Mouse (Mus musculus): ENCODE data around the gene Uqcc2. TPM values are rescaled to one million over a fixed set of nuclear protein-coding genes. Genes with fewer than 3 reads are reported as not detected.
A peak's percentile ranks its signal among the peaks of the same experiment; 100 is the strongest.

The Uqcc2 gene
- polyA plus RNA-seq, 2 experiments: 233 to 343 TPM

- Histone ChIP-seq H3K27ac (replicated peaks; ENCODE audit: low read depth, low read length) (no peak overlapping the region), H3K27me3 (ENCODE audit: control insufficient read depth, insufficient read depth, low read length) (no peaks in the 10 kb centered on the region), H3K4me2 (replicated peaks; ENCODE audit: low read depth, low read length, severe bottlenecking) (no peak overlapping the region), H3K9me3 (ENCODE audit: control insufficient read depth, low read length) (no peaks in the 10 kb centered on the region), H3K4me3 (replicated peaks; ENCODE audit: low read length) (no peak overlapping the region), H3K4me1 (ENCODE audit: control insufficient read depth, insufficient read depth, low read length) (peaks cover 16% of the 10 kb centered on the region), H3K9ac (ENCODE audit: low read depth, low read length, severe bottlenecking) (no peak overlapping the region), H3K36me3 (ENCODE audit: control insufficient read depth, insufficient read depth, low read length) (no peaks in the 10 kb centered on the region)
- DNase-seq (ENCODE audit: low spot score) (no peak), ATAC-seq (ENCODE audit: low FRiP score, low read depth) (no peak)
- no peak for TF ChIP-seq POLR2A (IDR thresholded peaks at IDR 0.05; ENCODE audit: borderline replicate concordance, extremely low read depth, insufficient read depth, insufficient read length)
- WGBS: 93% methylated on average over 9 of the region's 9 CpGs
Observed at GRCm38 (mm10) chr17:27178019-27178418, 44.3 kb upstream of the Uqcc2 start.

- 83% methylated on average over 4 of the region's 4 CpGs for WGBS
- Histone ChIP-seq H3K27ac (replicated peaks; ENCODE audit: low read depth, low read length) (no peak overlapping the region), H3K9me3 (ENCODE audit: control insufficient read depth, low read length) (no peaks in the 10 kb centered on the region), H3K9ac (ENCODE audit: low read depth, low read length, severe bottlenecking) (no peak overlapping the region), H3K27me3 (ENCODE audit: control insufficient read depth, insufficient read depth, low read length) (no peaks in the 10 kb centered on the region), H3K4me2 (replicated peaks; ENCODE audit: low read depth, low read length, severe bottlenecking) (no peak overlapping the region), H3K4me3 (replicated peaks; ENCODE audit: low read length) (no peak overlapping the region), H3K4me1 (ENCODE audit: control insufficient read depth, insufficient read depth, low read length) (peaks cover 16% of the 10 kb centered on the region), H3K36me3 (ENCODE audit: control insufficient read depth, insufficient read depth, low read length) (no peaks in the 10 kb centered on the region)
- ATAC-seq (ENCODE audit: low FRiP score, low read depth) (no peak), DNase-seq (ENCODE audit: low spot score) (no peak)
- no peak for TF ChIP-seq POLR2A (IDR thresholded peaks at IDR 0.05; ENCODE audit: borderline replicate concordance, extremely low read depth, insufficient read depth, insufficient read length)
Observed at GRCm38 (mm10) chr17:27176754-27177153, 43.0 kb upstream of the Uqcc2 start.

- 78% methylated on average over 3 of the region's 3 CpGs for WGBS
- H3K27me3 ChIP-seq (ENCODE audit: control insufficient read depth, insufficient read depth, low read length): no peaks in the 10 kb centered on the region
- H3K9ac ChIP-seq (ENCODE audit: low read depth, low read length, severe bottlenecking): no peak overlapping the region
- H3K4me3 ChIP-seq (replicated peaks; ENCODE audit: low read length): no peak overlapping the region
- TF ChIP-seq POLR2A (IDR thresholded peaks at IDR 0.05; ENCODE audit: borderline replicate concordance, extremely low read depth, insufficient read depth, insufficient read length): no peak
- H3K27ac ChIP-seq (replicated peaks; ENCODE audit: low read depth, low read length): no peak overlapping the region
- no peaks in the 10 kb centered on the region for H3K36me3 ChIP-seq (ENCODE audit: control insufficient read depth, insufficient read depth, low read length)
- no peak for DNase-seq (ENCODE audit: low spot score)
- H3K9me3 ChIP-seq (ENCODE audit: control insufficient read depth, low read length): no peaks in the 10 kb centered on the region
- no peak for ATAC-seq (ENCODE audit: low FRiP score, low read depth)
- H3K4me2 ChIP-seq (replicated peaks; ENCODE audit: low read depth, low read length, severe bottlenecking): no peak overlapping the region
- peaks cover 16% of the 10 kb centered on the region for H3K4me1 ChIP-seq (ENCODE audit: control insufficient read depth, insufficient read depth, low read length)
Observed at GRCm38 (mm10) chr17:27176287-27176686, 42.6 kb upstream of the Uqcc2 start.

GRCm38 (mm10) chr17:27175196-27175874 lies 41.6 kb upstream of the Uqcc2 start:
- H3K27me3 ChIP-seq (ENCODE audit: control insufficient read depth, insufficient read depth, low read length): no peaks in the 10 kb centered on the region
- H3K9me3 ChIP-seq (ENCODE audit: control insufficient read depth, low read length): no peaks in the 10 kb centered on the region
- no peak for TF ChIP-seq POLR2A (IDR thresholded peaks at IDR 0.05; ENCODE audit: borderline replicate concordance, extremely low read depth, insufficient read depth, insufficient read length)
- peak overlapping the region; percentile 5; the same call in 1 of the 2 replicates for H3K9ac ChIP-seq (ENCODE audit: low read depth, low read length, severe bottlenecking)
- H3K4me3 ChIP-seq (replicated peaks; ENCODE audit: low read length): no peak overlapping the region
- H3K4me1 ChIP-seq (ENCODE audit: control insufficient read depth, insufficient read depth, low read length): peaks cover 20% of the 10 kb centered on the region
- no peak overlapping the region for H3K27ac ChIP-seq (replicated peaks; ENCODE audit: low read depth, low read length)
- H3K4me2 ChIP-seq (replicated peaks; ENCODE audit: low read depth, low read length, severe bottlenecking): no peak overlapping the region
- 12% methylated on average over 14 of the region's 14 CpGs for WGBS
- H3K36me3 ChIP-seq (ENCODE audit: control insufficient read depth, insufficient read depth, low read length): no peaks in the 10 kb centered on the region
- DNase-seq (ENCODE audit: low spot score) (no peak), ATAC-seq (ENCODE audit: low FRiP score, low read depth) (peak; percentile 23; the same call in 1 of the 2 replicates)

- Histone ChIP-seq H3K9me3 (ENCODE audit: control insufficient read depth, low read length) (no peaks in the 10 kb centered on the region), H3K27ac (replicated peaks; ENCODE audit: low read depth, low read length) (no peak overlapping the region), H3K27me3 (ENCODE audit: control insufficient read depth, insufficient read depth, low read length) (no peaks in the 10 kb centered on the region), H3K4me2 (replicated peaks; ENCODE audit: low read depth, low read length, severe bottlenecking) (no peak overlapping the region), H3K36me3 (ENCODE audit: control insufficient read depth, insufficient read depth, low read length) (no peaks in the 10 kb centered on the region), H3K4me3 (replicated peaks; ENCODE audit: low read length) (no peak overlapping the region), H3K9ac (ENCODE audit: low read depth, low read length, severe bottlenecking) (no peak overlapping the region), H3K4me1 (ENCODE audit: control insufficient read depth, insufficient read depth, low read length) (peaks cover 21% of the 10 kb centered on the region)
- no peak for DNase-seq (ENCODE audit: low spot score)
- no peak for TF ChIP-seq POLR2A (IDR thresholded peaks at IDR 0.05; ENCODE audit: borderline replicate concordance, extremely low read depth, insufficient read depth, insufficient read length)
- no peak for ATAC-seq (ENCODE audit: low FRiP score, low read depth)
- WGBS: 74% methylated on average over 3 of the region's 3 CpGs
Observed at GRCm38 (mm10) chr17:27173715-27174114, 40.0 kb upstream of the Uqcc2 start.
